Comparison of ENCODE assay signal across 23 mouse cellular contexts in the genomic region with DNA sequence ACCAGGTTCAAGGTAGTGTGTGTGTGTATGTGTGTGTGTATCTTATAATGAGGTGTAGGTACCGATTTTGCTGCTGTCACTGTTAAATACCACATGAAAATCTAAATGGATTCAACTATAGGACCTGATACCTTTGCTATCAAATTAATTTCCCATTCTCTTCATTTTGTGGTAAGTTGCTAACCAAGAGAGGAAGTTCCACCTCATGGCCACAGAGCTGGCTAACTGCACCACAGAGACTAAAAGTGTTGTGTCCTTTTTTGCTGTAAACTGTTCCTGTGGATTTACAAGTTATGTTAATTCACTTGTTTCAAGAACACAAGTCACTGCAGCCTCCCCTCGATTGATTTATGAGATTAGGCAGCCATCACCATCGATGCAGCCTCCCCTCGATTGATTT. TPM values are rescaled to one million over a fixed set of nuclear protein-coding genes. Genes with fewer than 3 reads are reported as not detected.
"Had no signal": no experiment of that assay in that cellular context is flagged by ENCODE, and none has a peak within 500 bp of the region (broad histone marks: within the 10 kb centered on the region; RNA-seq: fewer than 3 reads in every experiment).

No protein-coding gene starts in this region.

- H3K27me3 ChIP-seq: lung, embryonic 15.5 days; midbrain, embryonic 12.5 days; neural tube, embryonic 13.5 days; neural tube, embryonic 15.5 days had no signal

- H3K27ac ChIP-seq: lung, embryonic 15.5 days; macrophage; midbrain, embryonic 10.5 days; midbrain, embryonic 12.5 days; neural tube, embryonic 13.5 days; neural tube, embryonic 15.5 days had no signal

- H3K9me3 ChIP-seq: lung, embryonic 15.5 days; midbrain, embryonic 10.5 days; midbrain, embryonic 12.5 days; neural tube, embryonic 13.5 days; neural tube, embryonic 15.5 days had no signal

- H3K4me2 ChIP-seq: lung, embryonic 15.5 days; midbrain, embryonic 12.5 days; neural tube, embryonic 13.5 days; neural tube, embryonic 15.5 days had no signal

- H3K4me3 ChIP-seq: lung, embryonic 15.5 days; midbrain, embryonic 10.5 days; midbrain, embryonic 12.5 days; myocyte; neural tube, embryonic 13.5 days; neural tube, embryonic 15.5 days had no signal

- H3K4me1 ChIP-seq: lung, embryonic 15.5 days; midbrain, embryonic 10.5 days; midbrain, embryonic 12.5 days had no signal

- H3K9ac ChIP-seq: lung, embryonic 15.5 days; midbrain, embryonic 12.5 days; neural tube, embryonic 13.5 days; neural tube, embryonic 15.5 days had no signal

- DNase-seq: lung, adult 2 months; lung, postnatal 14 days; lung, postnatal 36 days; midbrain, embryonic 14.5 days; retina, postnatal 1 day; right cerebral cortex, adult 18-20 months; right cerebral cortex, postnatal 25 days; right cerebral cortex, postnatal 4 days; spleen, adult 18-20 months; thymus, adult 18-20 months; thymus, postnatal 14 days; thymus, postnatal 36 days had no signal

- ATAC-seq: lung, postnatal 0 days; midbrain, embryonic 16.5 days had no signal

- H3K36me3 ChIP-seq: lung, embryonic 15.5 days; midbrain, embryonic 10.5 days; midbrain, embryonic 12.5 days; neural tube, embryonic 15.5 days had no signal

RNA-seq across cellular contexts. Expression of a gene that starts 3.4 kb away (rescaled TPM):
- total RNA-seq: megakaryocyte-erythroid progenitor cell, adult 5-6 weeks had no signal
- polyA plus RNA-seq: lung, postnatal 0 days; macrophage; small intestine, adult 2 months had no signal
